Mouse (Mus musculus): ENCODE measurements around the gene Gm15446.

DNA sequence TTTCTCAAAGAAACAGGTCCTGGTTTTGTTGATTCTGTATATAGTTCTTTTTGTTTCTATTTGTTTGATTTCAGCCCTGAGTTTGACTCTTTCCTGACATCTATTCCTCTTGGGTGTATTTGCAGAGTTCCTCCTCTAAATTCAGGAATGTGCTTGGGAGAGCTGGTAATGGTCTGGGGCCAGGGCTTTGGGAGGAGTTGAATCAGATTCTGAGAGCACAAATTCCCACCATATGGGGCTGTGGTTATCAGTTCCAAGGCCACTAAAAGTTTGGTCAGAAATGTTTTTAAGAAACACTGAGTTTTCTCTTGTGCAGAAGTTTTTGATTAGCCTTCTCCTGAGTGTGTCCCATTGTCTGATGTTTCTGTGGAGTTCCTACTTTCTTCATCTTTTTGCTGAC lies 1.7 kb downstream of the Gm15446 start:
- TF ChIP-seq POLR2A (IDR thresholded peaks at IDR 0.05; ENCODE audit: borderline replicate concordance, low read depth, low read length) (no peak), CTCF (IDR thresholded peaks at IDR 0.05; ENCODE audit: low read depth, low read length) (no peak)

All from bone marrow macrophage, adult 2 months (primary cell).